Mouse (Mus musculus) CH12.LX (cell line): Measurements from ENCODE around the gene Acsl3. TPM values are rescaled to one million over a fixed set of nuclear protein-coding genes. Genes with fewer than 3 reads are reported as not detected.

Source experiments
- DNase-seq: peaks from one replicate; pipeline ENCODE4 v3.0.0-alpha.2; 2013; ENCODE audit errors: extremely low read depth
- H3K27ac ChIP-seq: 2 replicates; pipeline ENCODE4 v1.5.1; 2012; ENCODE audit warnings: low read depth, mild to moderate bottlenecking, control low read depth, moderate library complexity; ENCODE audit not compliant: insufficient read depth
- H3K27me3 ChIP-seq: replicated peaks from 2 replicates; pipeline ENCODE3; 2012; ENCODE audit warnings: inconsistent platforms
- H3K36me3 ChIP-seq, 2 experiments: replicated peaks in 1 of 2; 2 replicates each; pipeline versions ENCODE3 to v1.6.1; 2012; ENCODE audit warnings: inconsistent platforms in 1 of 2, low read length in 1 of 2, mild to moderate bottlenecking in 1 of 2, mixed read lengths in 1 of 2, moderate library complexity in 1 of 2; ENCODE audit not compliant: control insufficient read depth in 1 of 2, insufficient read depth in 1 of 2
- H3K4me1 ChIP-seq, 2 experiments: 2 replicates each; pipeline ENCODE4 v1.6.1; 2012; ENCODE audit warnings: inconsistent platforms in 1 of 2, moderate library complexity in 1 of 2; ENCODE audit not compliant: insufficient read depth in 2 of 2, control insufficient read depth in 1 of 2
- H3K4me2 ChIP-seq: 2 replicates; pipeline ENCODE4 v1.6.1; 2012; ENCODE audit warnings: low read depth, mild to moderate bottlenecking, control low read depth; ENCODE audit not compliant: poor library complexity, insufficient read depth, severe bottlenecking
- H3K4me3 ChIP-seq, 3 experiments: fragments of 150-350 bp in 1 of 3; sonication (generic) in 1 of 3; replicated peaks in 1 of 3; 2 replicates each; pipeline versions ENCODE3 to v1.5.1; 2011 to 2012; ENCODE audit warnings: low read depth in 2 of 3, low read length in 2 of 3, mild to moderate bottlenecking in 2 of 3, moderate library complexity in 2 of 3, control low read depth in 1 of 3, improper control_type of control experiment in 1 of 3, inconsistent platforms in 1 of 3, mixed read lengths in 1 of 3; ENCODE audit not compliant: poor library complexity in 1 of 3
- H3K79me2 ChIP-seq: replicated peaks from 2 replicates; pipeline ENCODE4 v1.6.1; 2012; ENCODE audit warnings: mild to moderate bottlenecking, moderate library complexity; ENCODE audit not compliant: control insufficient read depth, poor library complexity, insufficient read depth, severe bottlenecking; ENCODE audit errors: extremely low read depth
- H3K9ac ChIP-seq: 2 replicates; pipeline ENCODE4 v1.6.1; 2012; ENCODE audit warnings: low read depth, mild to moderate bottlenecking, control low read depth, moderate library complexity; ENCODE audit not compliant: insufficient read depth
- H3K9me3 ChIP-seq: replicated peaks from 2 replicates; pipeline ENCODE3; 2012; ENCODE audit warnings: low read length, inconsistent platforms, mixed read lengths
- CHD1 ChIP-seq: IDR thresholded peaks from 2 replicates; pipeline ENCODE4 v1.6.1; 2012; ENCODE audit warnings: low read depth, low read length, improper control_type of control experiment, inconsistent platforms
- ELF1 ChIP-seq: IDR thresholded peaks from 2 replicates; pipeline ENCODE4 v1.6.1; 2014; ENCODE audit warnings: low read depth, mild to moderate bottlenecking, inconsistent platforms, low read length, improper control_type of control experiment
- ETS1 ChIP-seq: conservative IDR thresholded peaks from 2 replicates; pipeline ENCODE4 v1.6.1; 2012; ENCODE audit warnings: low read depth, mild to moderate bottlenecking, inconsistent platforms, low read length, improper control_type of control experiment, moderate library complexity
- HCFC1 ChIP-seq: IDR thresholded peaks from 2 replicates; pipeline ENCODE4 v1.6.1; 2012; ENCODE audit warnings: low read depth, mild to moderate bottlenecking, inconsistent platforms, low read length, improper control_type of control experiment
- IRF4 ChIP-seq: IDR thresholded peaks from 2 replicates; pipeline ENCODE4 v1.6.1; 2014; ENCODE audit warnings: low read depth, mild to moderate bottlenecking, inconsistent platforms, low read length, improper control_type of control experiment
- JUN ChIP-seq: IDR thresholded peaks from 2 replicates; pipeline ENCODE4 v1.6.1; 2011; ENCODE audit warnings: low read depth, mild to moderate bottlenecking, low read length, improper control_type of control experiment, moderate library complexity; ENCODE audit not compliant: insufficient read depth
- KAT2A ChIP-seq: IDR thresholded peaks from 2 replicates; pipeline ENCODE4 v1.6.1; 2012; ENCODE audit warnings: low read length, improper control_type of control experiment, inconsistent platforms; ENCODE audit not compliant: insufficient replicate concordance
- MXI1 ChIP-seq: IDR thresholded peaks from 2 replicates; pipeline ENCODE4 v1.6.1; 2011; ENCODE audit warnings: mild to moderate bottlenecking, low read depth, low read length, improper control_type of control experiment
- NRF1 ChIP-seq: IDR thresholded peaks from 2 replicates; pipeline ENCODE4 v1.6.1; 2014; ENCODE audit warnings: low read depth, mild to moderate bottlenecking, inconsistent platforms, low read length, improper control_type of control experiment, moderate library complexity
- RAD21 ChIP-seq: IDR thresholded peaks from 2 replicates; pipeline ENCODE4 v1.6.1; 2011; ENCODE audit warnings: low read depth, mild to moderate bottlenecking, low read length, improper control_type of control experiment, moderate library complexity
- SIN3A ChIP-seq: IDR thresholded peaks from 2 replicates; pipeline ENCODE4 v1.6.1; 2012; ENCODE audit warnings: low read length, improper control_type of control experiment, inconsistent platforms
- USF1 ChIP-seq: IDR thresholded peaks from 2 replicates; pipeline ENCODE4 v1.6.1; 2014; ENCODE audit warnings: low read depth, mild to moderate bottlenecking, inconsistent platforms, low read length, improper control_type of control experiment
- USF2 ChIP-seq: conservative IDR thresholded peaks from 2 replicates; pipeline ENCODE4 v1.6.1; 2011; ENCODE audit warnings: low read depth, low read length, improper control_type of control experiment
- ZC3H11A ChIP-seq: IDR thresholded peaks from 2 replicates; pipeline ENCODE4 v1.6.1; 2012; ENCODE audit warnings: low read depth, mild to moderate bottlenecking, inconsistent platforms, low read length, improper control_type of control experiment
- ZMIZ1 ChIP-seq: IDR thresholded peaks from 2 replicates; pipeline ENCODE4 v1.6.1; 2012; ENCODE audit warnings: low read depth, mild to moderate bottlenecking, inconsistent platforms, low read length, improper control_type of control experiment
- ZNF384 ChIP-seq: IDR thresholded peaks from 2 replicates; pipeline ENCODE4 v1.6.1; 2012; ENCODE audit warnings: low read depth, low read length, improper control_type of control experiment, inconsistent platforms
- dilution Hi-C: fragments of 300-500 bp; cut with MboI; formaldehyde crosslinking; loops from 2 replicates; pipeline ENCODE4 v1.14.3; 2020; ENCODE audit warnings: low sequenced_read_pairs; ENCODE audit not compliant: extremely low pct_unique_long_range_greater_than_20kb, extremely low pct_ligation_motif_present
- in situ Hi-C: fragments of 300-500 bp; cut with MboI; formaldehyde crosslinking; loops from 3 replicates; pipeline ENCODE4 v1.14.3; 2019; ENCODE audit warnings: low sequenced_read_pairs, low pct_ligation_motif_present, low pct_unique_long_range_greater_than_20kb, mixed read lengths
- polyA plus RNA-seq: library from polyadenylated mRNA; unstranded; fragments of >175 nt; gene quantifications from 2 replicates; pipeline ENCODE4 v1.2.1, GENCODE M21; 2012; ENCODE audit warnings: low read depth; ENCODE audit not compliant: insufficient read length
- total RNA-seq, 2 experiments: library from RNA; depleted of rRNA; stranded (reverse); fragments of 300-350 nt in 1 of 2; fragments of >200 nt in 1 of 2; gene quantifications; 2 replicates each; pipeline ENCODE4 v1.2.3; 2012 to 2014

The Acsl3 gene
- total and polyA plus RNA-seq, 3 experiments: 19.0 to 57.5 (median 25.3) TPM

- dilution Hi-C loops: no loop called here
- TF ChIP-seq ZC3H11A (no peak), USF2 (no peak), HCFC1 (no peak), IRF4 (no peak), NRF1 (no peak), ZMIZ1 (no peak), SIN3A (no peak), ELF1 (no peak), MXI1 (no peak), USF1 (no peak), KAT2A (no peak), RAD21 (no peak), JUN (no peak), ETS1 (no peak)
Observed at GRCm38 (mm10) chr1:78656472-78656871, 1.2 kb upstream of the Acsl3 start.

GRCm38 (mm10) chr1:78657021-78657629 lies 500 bp upstream of the Acsl3 start:
- in situ Hi-C loops (no loop called here), dilution Hi-C loops (no loop called here)
- Histone ChIP-seq H3K79me2 (peaks cover 19% of the 10 kb centered on the region), H3K4me1 (peaks cover 3 to 26% of the 10 kb centered on the region in 2 experiments), H3K36me3 (no peaks in the 10 kb centered on the region), H3K4me3 (peak overlapping the region in 2 of 3 experiments; percentile 32 to 100), H3K27me3 (no peaks in the 10 kb centered on the region)
- DNase-seq: no peak
- TF ChIP-seq CHD1: no peak
- 0 out of 2 replicates have a peak, but pooled peaks have one; percentile 51 for TF ChIP-seq ZNF384
- TF ChIP-seq, all 38 proteins: peak for 1
- H3K9me3 ChIP-seq: no peaks in the 10 kb centered on the region
- H3K4me2 ChIP-seq: peak overlapping the region; percentile 91
- H3K9ac ChIP-seq: no peak overlapping the region
- H3K27ac ChIP-seq: no peak overlapping the region

More at GRCm38 (mm10) chr1:78656472-78656871, 1.2 kb upstream of the Acsl3 start:
- Histone ChIP-seq H3K9me3 (no peaks in the 10 kb centered on the region), H3K36me3 (no peaks in the 10 kb centered on the region), H3K4me2 (no peak overlapping the region), H3K4me3 (no peak overlapping the region), H3K27me3 (no peaks in the 10 kb centered on the region), H3K27ac (no peak overlapping the region), H3K4me1 (peaks cover 3 to 26% of the 10 kb centered on the region in 2 experiments), H3K79me2 (peaks cover 19% of the 10 kb centered on the region), H3K9ac (no peak overlapping the region)
- DNase-seq: no peak
- in situ Hi-C loops: no loop called here
